Mouse (Mus musculus) hematopoietic stem cell, adult 5-6 weeks (primary cell): ENCODE results near the gene Caln1. TPM values are rescaled to one million over a fixed set of nuclear protein-coding genes. Genes with fewer than 3 reads are reported as not detected.

Experiments
- ATAC-seq, 2 experiments: fragments of 125-278 bp in 1 of 2; replicated peaks in 1 of 2; 2 replicates each; pipeline ENCODE4 v1.8.0; 2016 to 2017; ENCODE audit warnings: inconsistent platforms in 2 of 2, mild to moderate bottlenecking in 2 of 2, moderate number of reproducible peaks in 2 of 2, low read depth in 1 of 2, moderate TSS enrichment in 1 of 2; ENCODE audit not compliant: low FRiP score in 2 of 2, poor library complexity in 2 of 2, severe bottlenecking in 2 of 2, insufficient read depth in 1 of 2, low TSS enrichment in 1 of 2
- total RNA-seq: library from RNA; stranded (forward); fragments of 172-1452, 232-1000 nt; gene quantifications from 2 replicates; pipeline ENCODE4 v1.2.3, GENCODE M21; 2017

The Caln1 gene
- total RNA-seq, 1 experiment from 2014 or later = not detected

DNA sequence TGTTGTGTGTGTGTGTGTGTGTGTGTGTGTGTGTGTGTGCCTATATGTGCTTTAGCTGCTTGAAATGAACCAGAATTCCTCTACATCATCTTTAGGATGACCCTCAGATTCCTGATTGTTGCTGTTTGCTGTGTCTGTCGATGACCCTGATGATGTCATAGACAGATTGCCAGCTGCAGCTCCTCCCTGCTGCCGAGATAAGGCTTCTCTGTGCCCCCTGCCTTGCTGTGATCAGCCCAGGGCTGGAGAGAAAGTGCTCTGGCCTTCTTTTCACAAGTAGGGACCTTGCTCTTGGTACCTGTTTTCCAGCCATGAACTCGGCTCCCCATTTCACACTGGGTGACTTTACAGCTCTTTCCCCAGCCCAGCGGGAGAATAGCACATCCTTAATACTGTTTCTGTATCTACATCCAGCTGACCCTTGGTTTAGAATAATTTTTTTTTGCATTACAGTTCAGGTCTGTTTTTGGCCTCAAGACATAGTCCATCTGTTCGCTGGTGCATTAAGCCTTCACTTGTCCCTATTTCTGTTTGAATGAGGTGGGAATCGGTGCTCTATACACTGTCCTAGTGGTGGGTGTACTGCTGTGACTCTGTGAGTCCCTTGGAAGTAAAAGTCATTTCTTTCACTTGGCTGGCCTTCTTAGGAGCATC, 337.1 kb downstream of the Caln1 start:
- no peak for ATAC-seq

DNA sequence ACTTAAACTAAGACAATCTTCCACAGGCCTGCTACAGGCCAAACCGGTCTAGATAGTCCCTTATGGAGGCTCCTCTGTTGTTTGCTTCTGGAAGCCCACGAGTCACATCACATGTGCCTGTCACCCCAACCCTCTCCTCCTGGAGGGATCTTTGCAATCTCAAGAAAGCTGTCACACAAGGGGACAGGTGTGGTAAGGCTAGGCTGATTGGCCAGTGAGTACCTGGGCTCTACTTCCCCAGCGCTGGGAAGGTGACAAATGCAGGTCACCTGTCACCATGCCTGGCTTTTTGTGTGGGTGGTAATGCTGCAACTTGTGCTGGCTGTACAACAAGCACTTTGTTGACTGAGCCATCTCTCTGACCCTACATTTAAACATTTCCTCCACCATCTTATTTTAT, 338.5 kb downstream of the Caln1 start:
- ATAC-seq = no peak

DNA sequence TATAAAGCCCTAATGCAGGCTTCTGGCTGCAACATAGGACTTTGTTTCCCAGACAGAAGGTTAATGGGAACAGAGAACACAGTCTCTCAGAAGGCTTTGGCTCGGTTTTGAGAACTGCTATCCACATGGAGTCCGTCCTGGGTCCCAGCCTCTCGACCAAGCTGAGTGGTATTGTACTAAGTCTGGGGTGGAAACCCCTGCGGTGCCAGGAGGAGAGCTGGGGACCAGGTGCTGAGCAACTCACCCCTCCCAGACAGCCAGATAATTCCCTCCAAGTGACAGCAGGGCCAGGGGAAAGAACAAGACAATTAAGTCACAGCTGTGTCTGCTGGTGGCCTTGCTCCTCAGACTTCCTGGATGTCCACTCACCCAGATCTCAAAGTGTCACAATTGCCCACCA, 339.4 kb downstream of the Caln1 start:
- ATAC-seq = no peak

DNA sequence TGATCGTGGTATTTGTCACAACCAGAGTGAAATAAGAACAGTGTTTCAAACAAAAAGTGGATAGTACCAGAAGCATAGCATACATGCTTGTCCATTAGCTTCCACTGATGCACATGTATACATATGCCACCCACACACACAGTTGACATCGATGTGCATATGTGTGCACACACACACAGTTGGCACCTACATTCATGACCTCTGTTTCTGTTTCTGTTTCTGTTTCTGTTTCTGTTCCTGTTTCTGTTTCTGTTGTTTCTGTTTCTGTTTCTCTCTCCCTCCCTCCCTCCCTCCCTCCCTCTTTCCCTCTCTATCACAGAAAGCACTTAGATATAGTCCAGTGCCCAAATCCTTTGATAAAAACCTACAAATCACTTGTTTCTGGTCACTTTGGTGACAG, 342.4 kb downstream of the Caln1 start:
- no peak for ATAC-seq

DNA sequence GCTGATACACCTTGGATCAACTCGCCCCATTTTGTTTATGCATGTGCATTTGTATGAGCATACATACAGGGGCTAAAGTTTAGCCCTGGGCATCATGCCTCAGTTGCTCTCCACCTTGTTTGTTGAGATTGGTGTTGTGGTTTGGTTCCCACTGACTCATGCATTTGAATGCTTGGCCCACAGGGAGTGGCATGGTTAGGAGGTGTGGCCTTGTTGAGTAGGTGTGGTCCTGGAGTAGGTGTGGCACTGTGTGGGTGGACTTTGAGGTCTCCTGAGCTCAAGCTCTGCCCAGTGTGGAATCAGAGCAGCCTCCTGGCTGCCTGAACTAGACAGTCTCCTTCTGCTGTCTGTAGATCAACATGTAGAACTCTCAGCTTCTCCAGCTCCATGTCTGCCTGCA, 343.0 kb downstream of the Caln1 start:
- ATAC-seq = no peak

DNA sequence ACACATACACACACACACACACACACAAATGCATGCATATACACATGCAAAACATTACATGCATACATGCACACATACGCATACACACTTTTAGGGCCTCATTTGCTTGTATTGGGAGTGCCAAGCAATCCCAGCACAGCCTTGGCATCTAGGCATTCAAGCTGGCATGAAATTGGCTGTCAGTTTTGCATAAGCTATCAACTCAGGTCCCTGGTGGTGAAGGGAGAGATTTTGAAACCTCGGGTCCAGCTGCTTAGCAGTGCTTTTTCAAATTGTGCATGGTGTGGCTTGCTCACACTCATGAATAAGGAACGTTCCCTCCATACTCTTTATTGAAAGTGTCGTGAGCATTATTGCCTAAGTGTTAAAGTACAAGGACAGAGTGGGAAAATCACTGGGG, 345.9 kb downstream of the Caln1 start:
- no peak for ATAC-seq

DNA sequence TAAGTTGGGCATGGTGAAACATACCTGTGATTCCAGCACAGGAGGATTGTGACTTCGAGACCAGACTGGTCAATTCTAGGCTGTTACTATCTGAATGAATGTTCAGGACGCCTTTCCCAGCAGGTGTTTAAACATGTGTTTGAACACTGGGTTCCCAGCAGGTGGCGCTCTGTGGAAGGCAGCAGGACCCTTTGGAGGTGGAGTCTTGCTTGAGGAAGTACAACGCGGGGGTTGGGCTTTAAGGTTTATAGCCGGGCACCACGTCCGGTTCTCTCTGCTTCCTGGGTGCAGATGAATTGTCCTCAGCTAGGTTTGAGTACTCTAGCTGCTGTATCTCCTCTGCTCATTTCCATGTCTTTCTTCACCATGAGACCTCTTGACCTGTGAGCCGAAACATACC, 349.1 kb downstream of the Caln1 start:
- no peak for ATAC-seq

DNA sequence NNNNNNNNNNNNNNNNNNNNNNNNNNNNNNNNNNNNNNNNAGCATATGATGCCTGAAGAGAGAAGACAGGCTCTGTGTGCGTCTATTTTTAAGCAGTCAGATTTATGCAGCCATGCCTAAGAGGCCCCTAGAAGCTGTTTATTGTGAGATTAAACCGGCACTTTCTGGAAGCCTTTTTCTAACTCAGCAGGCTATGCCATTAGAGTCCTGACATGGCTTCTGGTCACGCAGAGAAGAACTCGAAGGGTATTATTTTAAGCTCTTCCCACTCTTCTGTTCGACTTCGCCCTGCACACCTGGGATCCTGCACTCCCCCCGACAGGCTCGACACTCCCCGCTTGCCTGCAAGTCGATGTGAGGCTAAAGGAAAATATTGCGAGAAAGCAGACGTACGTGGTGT, 372.9 kb downstream of the Caln1 start:
- no peak for ATAC-seq

DNA sequence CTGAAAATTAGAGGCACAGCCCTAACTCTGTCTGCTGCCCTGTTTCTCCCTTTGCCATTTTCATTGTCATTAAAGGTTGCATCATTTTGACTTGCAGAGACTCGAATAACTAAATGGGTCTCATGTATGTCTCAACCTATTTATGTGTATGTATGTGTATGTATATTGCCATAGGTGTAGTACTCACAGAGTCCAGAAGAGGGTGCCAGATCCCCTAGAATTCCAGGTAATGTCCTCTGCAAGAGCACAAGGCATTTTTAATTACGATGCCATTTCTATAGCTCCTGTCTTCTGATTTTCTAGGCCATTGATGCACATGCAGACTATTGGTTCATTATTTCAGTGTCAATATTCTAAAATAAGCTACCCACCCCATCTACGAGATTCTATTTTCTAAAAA, 388.3 kb downstream of the Caln1 start:
- ATAC-seq = no peak

DNA sequence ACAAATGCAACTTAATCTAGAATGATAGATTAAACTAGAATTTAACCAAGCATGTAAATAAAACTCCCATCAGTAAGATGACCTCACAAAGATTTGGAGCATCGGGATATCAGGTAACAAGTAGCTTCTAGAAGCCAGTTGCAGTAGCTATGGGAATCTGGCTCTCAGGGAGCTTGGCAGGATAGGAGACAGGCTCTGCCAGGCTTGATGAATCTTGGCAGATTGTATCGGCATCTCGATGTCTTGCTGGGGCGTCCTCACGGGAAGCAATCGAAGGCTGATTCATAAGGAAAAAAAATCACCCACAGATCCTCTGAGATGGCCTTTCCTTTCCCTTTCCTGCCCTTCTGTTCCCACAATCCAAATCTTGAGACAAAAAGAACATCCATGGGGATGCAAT, 396.5 kb downstream of the Caln1 start:
- ATAC-seq = no peak

DNA sequence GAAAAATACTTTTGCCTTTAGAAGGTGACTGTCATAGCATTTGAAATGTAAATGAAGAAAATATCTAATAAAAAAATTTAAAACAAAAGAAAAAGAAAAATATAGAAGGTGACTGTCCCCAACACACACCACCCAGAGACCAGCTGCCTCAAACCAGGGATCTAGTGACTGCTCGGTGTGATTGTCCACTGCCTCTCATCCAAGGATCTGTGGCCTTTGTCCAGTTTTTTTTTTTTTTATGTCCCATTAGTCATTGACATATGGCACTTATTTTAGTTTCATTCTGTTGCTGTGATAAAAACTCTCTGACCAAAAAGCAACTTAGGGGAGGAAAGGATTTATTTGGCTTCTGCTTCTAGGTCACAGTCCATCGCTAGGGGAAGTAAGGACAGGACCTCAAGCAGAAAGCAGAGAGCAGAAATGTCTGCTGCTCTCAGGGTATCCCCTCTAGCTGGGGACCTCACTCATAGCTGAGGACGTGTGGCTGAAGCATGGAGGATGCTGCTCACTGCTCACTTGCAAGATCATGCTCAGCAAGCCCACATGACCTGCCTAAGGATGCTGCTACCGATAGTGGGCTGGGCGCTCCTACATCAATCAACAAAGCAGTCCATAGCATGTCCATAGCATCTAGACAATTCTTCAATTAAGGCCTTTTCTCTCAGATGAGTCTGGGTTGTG, 401.9 kb downstream of the Caln1 start:
- no peak for ATAC-seq

DNA sequence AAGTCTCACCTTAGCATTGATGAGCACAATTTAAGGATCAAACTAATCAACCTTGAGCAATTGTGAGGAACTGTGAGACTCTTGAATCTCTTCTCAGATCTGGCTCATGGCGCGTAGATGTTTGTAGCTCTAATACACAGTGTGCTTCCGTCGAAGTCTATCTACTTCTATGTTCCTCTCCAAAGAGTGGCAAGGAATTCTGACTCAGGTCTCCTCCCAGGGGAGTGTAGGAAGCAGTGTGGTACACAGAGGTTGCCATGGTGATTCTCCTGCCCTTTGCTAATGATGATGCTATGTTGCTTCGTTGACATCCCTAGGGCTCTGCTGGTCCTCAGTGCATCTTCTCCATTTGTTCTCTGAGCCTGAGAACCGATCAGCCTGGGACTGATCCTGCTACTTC, 403.2 kb downstream of the Caln1 start:
- ATAC-seq = no peak

DNA sequence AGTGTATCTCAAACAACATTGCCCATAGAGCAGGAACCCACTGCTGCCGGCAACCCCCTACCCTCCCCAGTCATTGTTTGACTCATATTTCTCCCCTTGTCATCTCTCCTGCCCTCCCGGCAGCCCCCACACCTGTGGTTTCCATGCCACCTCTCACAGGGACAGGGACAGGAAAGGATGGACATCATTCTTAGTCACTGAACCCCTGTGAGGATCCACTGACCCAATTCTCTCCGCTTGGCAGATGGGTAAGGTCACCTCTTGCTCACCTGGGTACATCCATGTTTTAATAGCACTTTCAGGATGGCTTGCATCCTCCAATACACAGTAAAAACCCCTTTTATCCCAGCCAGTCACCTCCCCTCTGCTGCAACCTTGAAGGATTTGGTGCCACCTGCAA, 405.7 kb downstream of the Caln1 start:
- no peak for ATAC-seq

DNA sequence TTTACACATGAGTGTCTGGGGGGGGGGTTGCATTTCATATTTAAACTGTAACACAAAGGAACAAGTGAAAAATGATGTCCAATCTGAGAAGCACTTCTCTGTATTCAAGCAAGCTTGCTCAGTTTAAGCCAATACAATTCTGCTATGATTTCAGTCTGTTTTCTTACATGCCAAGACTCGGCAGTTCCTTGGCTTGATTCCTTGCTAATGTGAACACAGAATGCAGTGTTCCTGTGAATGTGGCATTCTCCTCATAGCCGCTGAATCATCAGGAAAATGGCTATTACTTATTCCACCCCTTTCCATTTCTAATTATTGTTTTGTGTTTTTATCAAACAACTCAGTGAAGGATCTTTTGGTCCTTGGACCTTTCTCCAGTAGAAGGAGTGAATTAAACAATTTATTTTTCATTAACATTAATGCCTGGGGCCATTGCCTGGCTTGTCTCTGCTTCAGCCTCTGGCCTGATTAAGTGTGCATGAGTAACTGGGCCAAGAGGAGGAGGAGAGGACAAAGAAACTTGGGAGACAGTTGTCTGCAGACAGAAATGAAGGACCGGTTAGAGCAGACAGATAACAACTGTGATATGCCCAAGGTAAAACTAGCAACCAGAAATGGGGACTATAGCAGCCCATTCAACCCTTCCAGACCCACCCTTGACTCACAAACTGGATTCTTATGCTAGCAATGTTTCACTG, 423.6 kb downstream of the Caln1 start:
- ATAC-seq = no peak

DNA sequence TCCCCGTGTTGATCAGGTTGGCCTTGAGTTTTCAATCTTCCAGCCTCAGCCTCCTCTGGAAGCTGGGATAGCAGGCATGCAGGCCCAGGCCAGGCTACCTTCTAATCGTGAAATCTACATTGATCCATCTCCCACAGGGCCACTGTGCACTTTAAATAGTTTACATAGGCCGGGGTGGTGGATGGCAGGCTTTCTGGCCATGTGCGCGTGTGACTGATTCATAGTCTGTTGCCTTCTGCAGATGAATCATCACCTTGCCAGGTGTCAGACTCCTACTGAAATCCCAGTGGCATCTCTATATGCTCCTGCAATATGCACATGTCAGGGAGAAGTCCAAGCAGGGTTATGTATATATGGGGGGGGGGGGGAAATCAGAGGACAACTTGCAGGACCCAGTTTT, 428.5 kb downstream of the Caln1 start:
- ATAC-seq = no peak

DNA sequence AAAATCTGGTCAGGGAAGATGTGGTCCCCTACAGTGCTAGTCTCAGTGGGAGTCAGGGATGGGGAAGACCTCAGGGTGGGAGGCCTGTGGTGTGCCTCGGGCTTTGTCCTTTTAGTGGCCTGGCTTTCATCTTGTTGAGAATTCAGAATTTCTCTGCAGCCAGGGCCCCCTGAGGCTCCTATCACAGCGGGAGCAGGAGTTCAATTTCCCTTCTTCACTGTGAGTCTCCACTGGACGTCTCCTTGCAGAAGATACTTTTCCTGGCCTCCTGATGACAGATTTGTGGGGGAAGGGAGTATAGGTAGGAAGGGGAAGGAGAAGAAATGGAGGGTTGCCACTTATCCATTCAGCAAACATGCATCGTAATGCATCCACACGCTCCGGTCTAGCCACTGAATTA, 441.1 kb downstream of the Caln1 start:
- ATAC-seq = no peak

DNA sequence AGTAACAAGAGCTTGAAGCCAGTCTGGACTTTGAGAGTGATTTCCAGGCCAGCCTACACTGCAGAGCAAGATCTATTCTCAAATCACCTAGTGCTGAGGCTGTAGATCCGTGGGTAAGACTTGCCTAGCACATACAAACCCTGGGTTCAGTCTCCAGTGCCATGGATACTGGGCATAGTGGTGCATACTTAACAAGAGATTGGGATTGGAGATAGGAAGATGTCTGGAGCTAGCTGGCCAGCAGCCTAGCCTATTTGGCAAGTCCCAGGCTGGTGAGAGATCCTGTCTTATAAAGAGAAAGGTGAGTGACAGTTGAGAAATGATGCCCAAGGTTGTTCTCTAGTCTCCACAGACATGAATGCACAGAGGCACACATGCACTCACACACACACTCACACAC, 441.6 kb downstream of the Caln1 start:
- no peak for ATAC-seq

DNA sequence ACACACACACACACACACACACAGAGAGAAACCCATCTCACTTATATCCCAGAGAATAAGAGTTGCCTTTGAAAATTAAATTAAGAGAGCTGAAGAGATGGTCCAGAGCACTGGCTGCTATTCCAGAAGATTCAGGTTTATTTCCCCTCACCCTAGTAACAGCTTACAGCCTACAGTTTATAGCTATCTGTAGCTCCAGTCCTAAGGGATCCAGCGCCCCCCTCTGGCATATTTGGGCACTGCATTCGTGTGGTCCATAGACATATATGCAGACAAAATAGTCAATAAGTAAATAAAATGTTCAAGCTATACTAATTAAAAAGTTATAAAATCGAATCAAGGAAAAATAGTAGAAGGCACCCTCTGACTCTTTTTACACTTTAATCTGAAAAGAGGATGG, 442.0 kb downstream of the Caln1 start:
- no peak for ATAC-seq

DNA sequence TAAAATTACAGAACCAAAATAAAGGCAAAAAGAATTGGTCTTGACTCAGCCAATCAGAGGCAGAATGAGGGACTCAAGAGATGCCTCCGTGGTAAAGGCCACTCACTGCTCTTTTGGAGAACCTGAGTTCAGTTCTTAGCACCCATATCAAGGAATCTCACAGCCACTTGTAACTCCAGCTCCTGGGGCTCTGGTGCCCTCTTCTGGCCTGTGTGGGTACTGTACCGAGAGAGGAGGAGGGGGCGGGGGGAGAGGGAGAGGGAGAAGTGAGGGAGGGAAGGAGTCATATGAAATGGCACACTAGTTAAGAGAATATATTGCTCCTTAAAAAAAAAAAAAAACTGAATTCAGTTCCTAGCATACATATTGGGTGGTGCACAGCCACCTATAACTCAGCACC, 442.7 kb downstream of the Caln1 start:
- no peak for ATAC-seq
